Mouse (Mus musculus): ENCODE measurements around the gene Upk1a. TPM values are rescaled to one million over a fixed set of nuclear protein-coding genes. Genes with fewer than 3 reads are reported as not detected.

Upk1a gene
- polyA plus RNA-seq, 1 experiment = 2,832 TPM

- no peak for DNase-seq (ENCODE audit: low spot score)
Observed at GRCm38 (mm10) chr7:30602583-30602982, 10.1 kb downstream of the Upk1a start.

- peak; percentile 57 for DNase-seq (ENCODE audit: low spot score)
Observed at GRCm38 (mm10) chr7:30600651-30601050, 12.0 kb downstream of the Upk1a start.

DNA sequence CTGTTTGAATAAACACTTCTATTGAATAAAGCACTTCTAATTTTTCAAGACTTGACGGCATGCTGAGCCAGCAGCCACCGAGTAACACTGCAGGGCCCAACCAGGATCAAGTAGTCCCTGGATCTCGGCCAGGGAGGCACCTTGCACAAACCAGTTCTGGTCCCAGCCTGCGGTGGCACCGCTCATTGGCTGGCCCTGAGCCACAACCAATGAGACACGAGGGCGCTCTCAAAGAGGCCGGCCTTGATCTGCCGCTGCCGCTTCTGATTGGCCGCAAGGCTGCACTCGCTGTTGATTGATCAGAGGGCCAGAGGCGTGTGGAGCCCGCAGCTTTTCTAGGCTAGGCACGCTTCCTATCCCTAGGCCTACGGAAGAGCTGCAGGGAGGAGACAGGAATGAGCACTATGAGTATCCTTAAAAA, 12.7 kb downstream of the Upk1a start:
- peak; percentile 72 for DNase-seq (ENCODE audit: low spot score)

GRCm38 (mm10) chr7:30598786-30599185, 13.9 kb downstream of the Upk1a start, which contains the start of gene Zbtb32:
TSS of gene Zbtb32 (minus strand) at chr7:30598909.
- DNase-seq (ENCODE audit: low spot score) = no peak

GRCm38 (mm10) chr7:30596811-30597210, 15.8 kb downstream of the Upk1a start:
- DNase-seq (ENCODE audit: low spot score) = no peak

GRCm38 (mm10) chr7:30596093-30596492, 16.6 kb downstream of the Upk1a start:
- no peak for DNase-seq (ENCODE audit: low spot score)

- no peak for DNase-seq (ENCODE audit: low spot score)
Observed at GRCm38 (mm10) chr7:30594510-30595024, 18.1 kb downstream of the Upk1a start.

- no peak for DNase-seq (ENCODE audit: low spot score)
Observed at GRCm38 (mm10) chr7:30593579-30594509, 18.8 kb downstream of the Upk1a start.

DNA sequence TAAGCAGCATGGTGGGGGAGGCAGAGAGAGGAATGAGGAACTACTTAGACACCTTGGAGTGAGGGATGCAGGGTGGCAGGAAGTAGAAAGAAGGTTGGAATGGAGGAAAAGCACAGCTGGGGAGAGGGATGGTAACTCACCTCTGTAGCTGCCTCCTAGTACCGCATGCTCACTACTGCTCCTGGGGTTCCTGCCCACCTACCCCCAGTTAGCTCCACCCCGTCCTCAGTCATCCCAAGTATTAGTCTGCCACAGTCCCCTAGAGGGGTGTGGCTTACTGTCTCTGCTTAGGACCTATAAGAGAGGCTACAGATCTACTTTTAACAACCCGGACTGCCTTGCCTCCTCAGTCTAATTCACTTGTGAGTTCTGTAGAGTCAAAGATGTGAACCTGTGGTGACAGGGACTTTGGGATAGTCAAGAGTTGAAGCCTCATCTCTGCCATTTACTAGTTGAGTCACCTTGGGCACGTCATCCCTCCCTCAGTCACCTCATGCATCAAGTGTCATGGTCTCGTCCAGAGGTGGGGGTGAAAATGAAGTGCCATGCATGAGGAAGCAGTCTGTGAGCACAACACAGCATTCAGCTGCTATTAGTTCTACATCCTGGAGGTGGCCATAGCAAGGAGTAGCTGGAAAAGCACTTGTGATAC, 19.7 kb downstream of the Upk1a start:
- DNase-seq (ENCODE audit: low spot score) = no peak

DNA sequence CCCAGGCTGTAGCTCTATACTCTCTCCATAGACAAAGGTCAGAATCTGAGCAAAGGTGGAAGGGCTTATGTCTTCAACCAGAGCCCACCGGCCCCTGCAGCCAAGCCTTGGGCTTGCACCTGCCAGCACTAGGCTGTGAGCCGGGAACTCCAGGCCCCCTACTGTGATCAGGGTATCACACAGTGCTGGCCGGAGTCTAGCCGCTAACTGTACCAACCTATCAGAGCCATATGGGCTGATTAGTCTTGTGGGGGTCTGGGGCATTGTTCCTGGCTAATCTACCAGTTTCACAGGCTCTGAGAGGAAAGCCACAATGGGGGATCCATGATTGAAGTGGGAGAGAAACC, 21.1 kb downstream of the Upk1a start:
- no peak for DNase-seq (ENCODE audit: low spot score)

GRCm38 (mm10) chr7:30590927-30591604, 21.6 kb downstream of the Upk1a start:
- no peak for DNase-seq (ENCODE audit: low spot score)

DNA sequence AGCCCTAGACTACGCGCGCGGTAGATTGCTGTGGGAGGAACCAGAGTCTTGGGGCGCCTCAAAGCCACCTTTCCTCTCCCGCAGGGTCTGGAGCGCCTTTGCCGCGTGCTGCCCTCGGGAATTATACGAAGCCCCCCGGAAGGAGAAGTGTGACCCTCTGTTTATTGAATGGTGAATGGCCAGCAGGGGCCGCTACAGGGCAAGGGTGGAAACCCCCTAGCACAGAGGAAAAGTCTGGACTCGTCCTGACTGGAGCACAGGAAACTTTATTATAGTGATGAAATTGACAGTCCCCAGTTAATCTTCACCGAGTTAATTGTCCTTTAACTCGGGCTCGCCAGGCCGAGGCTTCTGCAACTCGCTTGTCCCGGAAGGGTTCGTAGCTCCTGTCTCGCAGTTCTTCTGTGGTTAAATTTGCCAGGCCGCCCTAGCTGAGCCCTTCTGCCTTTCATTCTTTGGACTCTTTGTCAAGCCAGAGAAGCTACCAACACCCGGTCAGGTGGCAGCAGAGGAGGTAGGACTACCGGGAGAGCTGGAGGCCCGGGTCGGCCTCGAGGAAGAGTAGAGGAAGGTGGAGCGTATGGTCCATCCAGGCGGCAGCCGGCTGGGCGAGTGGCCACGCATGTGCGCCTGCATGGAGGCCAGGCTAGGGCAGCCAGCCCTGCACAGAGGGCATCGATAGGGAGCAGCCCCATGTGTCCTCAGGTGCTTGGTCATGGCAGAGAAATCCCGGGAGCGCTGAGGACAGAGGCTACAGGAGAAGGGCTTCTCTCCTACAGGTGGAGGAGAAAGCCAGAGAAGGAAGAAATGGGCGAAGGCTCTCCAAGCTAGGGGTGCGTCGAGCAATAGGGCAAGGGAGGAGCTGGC, 23.0 kb downstream of the Upk1a start:
- DNase-seq (ENCODE audit: low spot score) = peak; percentile 79

GRCm38 (mm10) chr7:30588676-30589434, 23.8 kb downstream of the Upk1a start, which contains the start of gene Kmt2b:
TSS of gene Kmt2b (minus strand) at chr7:30588726.
- peak; percentile 95 for DNase-seq (ENCODE audit: low spot score)

DNA sequence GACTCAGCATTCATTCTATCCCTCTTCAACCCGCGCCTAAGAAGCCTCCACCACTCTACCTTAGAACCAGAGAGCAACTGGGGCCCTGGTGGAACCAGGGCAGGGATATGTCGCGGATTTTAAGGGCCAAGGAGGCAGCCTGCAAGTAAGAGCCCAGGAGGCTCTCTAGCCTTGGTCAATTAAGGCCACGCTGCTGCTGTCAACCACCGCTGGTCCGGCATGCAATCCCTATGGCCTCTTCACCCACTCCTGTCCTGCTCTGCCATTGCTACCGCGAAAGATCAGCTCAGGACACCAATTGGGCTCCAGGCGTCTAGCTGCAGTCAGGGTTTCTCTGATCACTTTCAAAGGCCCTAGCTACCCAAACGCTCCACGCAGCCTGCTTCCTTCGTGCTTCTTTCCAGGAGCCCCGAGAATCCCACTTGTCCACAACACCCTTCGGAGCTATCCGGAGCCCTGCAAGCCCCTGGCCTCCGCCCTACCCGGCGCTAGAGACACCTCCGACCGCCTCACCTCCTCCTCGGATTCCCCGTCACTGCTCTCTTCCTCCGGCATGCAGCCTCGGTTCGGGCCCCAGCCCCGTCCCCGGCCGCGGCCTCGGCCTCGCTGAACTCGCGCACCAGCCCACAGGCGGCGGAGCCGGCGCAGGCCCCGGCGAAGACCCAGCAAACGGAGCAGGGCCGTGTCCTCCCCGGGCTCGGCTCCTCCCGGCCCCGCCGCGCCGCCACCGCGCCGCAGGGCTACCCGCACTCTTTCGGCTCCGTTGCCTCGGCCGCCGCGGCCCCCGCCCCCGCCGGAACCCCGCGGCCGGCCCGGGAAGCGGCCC, 24.6 kb downstream of the Upk1a start:
- DNase-seq (ENCODE audit: low spot score) = peak; percentile 70

GRCm38 (mm10) chr7:30586455-30587020, 26.1 kb downstream of the Upk1a start:
- no peak for DNase-seq (ENCODE audit: low spot score)

GRCm38 (mm10) chr7:30585170-30585569, 27.5 kb downstream of the Upk1a start:
- no peak for DNase-seq (ENCODE audit: low spot score)

- no peak for DNase-seq (ENCODE audit: low spot score)
Observed at GRCm38 (mm10) chr7:30584339-30584738, 28.3 kb downstream of the Upk1a start.

- DNase-seq (ENCODE audit: low spot score) = no peak
Observed at GRCm38 (mm10) chr7:30581547-30581946, 31.1 kb downstream of the Upk1a start.

DNA sequence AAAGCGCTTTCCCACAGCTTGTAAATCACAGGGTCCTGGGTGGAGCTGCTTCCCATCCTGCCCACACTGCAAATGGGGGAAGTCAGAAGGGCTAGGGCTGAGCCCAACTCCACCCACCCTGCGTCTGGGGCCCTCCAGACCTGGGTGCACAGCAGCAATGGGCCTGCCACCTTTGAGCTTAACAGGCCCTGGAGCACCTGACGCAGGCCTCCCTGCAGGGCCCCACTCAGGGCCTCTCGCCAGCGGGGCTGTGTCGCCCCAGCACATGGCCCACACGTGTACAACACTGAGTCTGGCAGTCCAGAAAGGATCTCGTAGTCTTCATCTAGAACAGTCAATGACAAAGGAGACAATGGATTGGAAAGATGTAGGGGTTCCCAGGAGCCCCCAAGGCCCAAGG, 32.7 kb downstream of the Upk1a start:
- DNase-seq (ENCODE audit: low spot score) = no peak

All from urinary bladder, adult 2 months (tissue).